Mouse (Mus musculus): ENCODE data around the gene Lim2. TPM values are rescaled to one million over a fixed set of nuclear protein-coding genes. Genes with fewer than 3 reads are reported as not detected.

The Lim2 gene
- polyA plus RNA-seq (2015; fragmentation: Illumina TruSeq; extraction: RNeasy Lipid Tissue Mini Kit (QIAGEN cat#74804); ENCODE audit: low read depth, low replicate concordance): not detected

GRCm38 (mm10) chr7:43427406-43427805 lies at the start of gene Lim2:
Gene Lim2 (plus strand): TSS chr7:43427670.

DNA sequence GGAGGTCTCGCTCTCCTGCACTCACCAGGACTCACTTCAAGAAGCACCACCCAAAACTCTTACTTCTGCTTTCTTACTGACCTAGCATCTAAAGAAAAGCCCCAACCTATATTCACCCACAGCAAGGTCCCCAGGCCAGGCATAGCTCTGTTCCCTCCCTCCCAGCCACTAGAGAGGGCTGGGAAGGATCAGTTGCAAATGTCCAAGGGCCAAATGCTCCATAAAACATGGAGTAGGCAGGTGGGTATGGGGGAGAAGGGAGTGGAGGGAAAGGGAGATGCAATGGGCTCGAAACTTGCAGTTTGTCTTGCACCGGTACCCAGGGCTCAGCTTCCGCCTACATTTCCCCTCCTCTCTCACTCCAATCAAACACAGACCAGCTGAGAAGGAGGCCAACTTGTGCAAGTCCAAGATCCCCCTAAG lies 19.3 kb upstream of the Lim2 start, which contains the start of gene Siglecg:
Gene Siglecg, plus strand, starts transcription at position 74 of the 423 bp plus-strand sequence.

GRCm38 (mm10) chr7:43436341-43437255 lies 9.1 kb downstream of the Lim2 start, which contains the start of gene Nkg7:
Gene Nkg7 (plus strand): TSS chr7:43437073.

GRCm38 (mm10) chr7:43440482-43440881 lies 13.0 kb downstream of the Lim2 start, which contains the start of gene Cldnd2:
Gene Cldnd2 (plus strand): TSS chr7:43440782.

DNA sequence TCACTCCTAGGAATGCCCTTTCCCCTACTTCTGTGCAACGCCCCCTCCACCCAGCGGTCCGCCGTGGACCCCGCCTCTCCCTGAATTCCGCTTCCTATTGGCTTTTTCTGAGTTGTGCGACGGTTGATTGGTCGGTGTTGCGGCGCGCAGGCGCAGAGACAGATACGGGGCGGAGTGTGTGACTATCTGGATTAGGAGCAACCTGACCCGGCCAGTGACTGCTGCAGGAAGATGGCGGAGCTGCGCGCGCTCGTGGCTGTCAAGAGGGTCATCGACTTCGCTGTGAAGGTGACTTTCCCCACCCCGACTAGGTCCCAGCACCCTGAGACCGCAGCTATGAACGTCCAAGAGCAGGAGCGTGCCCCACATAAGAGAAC lies 16.4 kb downstream of the Lim2 start, which contains the start of the genes Etfb and Gm45233:
Gene Etfb, plus strand, starts transcription at position 167 of the 377 bp plus-strand sequence.
Gene Gm45233, plus strand, starts transcription at position 212 of the 377 bp plus-strand sequence.

DNA sequence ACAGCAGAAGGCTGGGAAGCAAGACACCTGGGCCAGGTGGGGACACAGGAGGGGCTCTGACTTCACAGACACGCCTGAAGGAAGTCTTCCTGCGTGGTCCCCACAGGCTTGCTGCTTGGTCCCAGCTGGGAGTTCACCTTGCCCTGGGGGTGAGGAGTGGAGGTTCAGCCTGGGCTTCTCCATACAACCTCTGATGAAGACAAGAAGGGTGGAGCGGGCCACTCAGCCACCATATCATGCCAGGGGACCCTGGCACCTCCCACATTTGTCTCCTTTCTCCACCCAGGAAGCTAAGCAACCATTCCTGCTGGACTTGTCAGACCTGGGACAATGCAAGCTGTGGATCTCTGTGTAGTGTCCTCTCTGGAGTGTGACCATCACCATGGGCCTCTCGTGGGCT lies 35.4 kb downstream of the Lim2 start, which contains the start of gene Vsig10l:
Gene Vsig10l, plus strand, starts transcription at position 301 of the 400 bp plus-strand sequence.

Other genes with a start within 250 kb of the Lim2 start
- 28.3 TPM for gene Zfp715, start 114.4 kb upstream of the Lim2 start, polyA plus RNA-seq (2015; fragmentation: Illumina TruSeq; extraction: RNeasy Lipid Tissue Mini Kit (QIAGEN cat#74804); ENCODE audit: low read depth, low replicate concordance)
- gene Siglecf, start 76.3 kb upstream of the Lim2 start, polyA plus RNA-seq (2015; fragmentation: Illumina TruSeq; extraction: RNeasy Lipid Tissue Mini Kit (QIAGEN cat#74804); ENCODE audit: low read depth, low replicate concordance): 0.48 TPM
- not detected for gene Siglecg, start 19.5 kb upstream of the Lim2 start, polyA plus RNA-seq (2015; fragmentation: Illumina TruSeq; extraction: RNeasy Lipid Tissue Mini Kit (QIAGEN cat#74804); ENCODE audit: low read depth, low replicate concordance)
- not detected for gene Nkg7, start 9.4 kb downstream of the Lim2 start, polyA plus RNA-seq (2015; fragmentation: Illumina TruSeq; extraction: RNeasy Lipid Tissue Mini Kit (QIAGEN cat#74804); ENCODE audit: low read depth, low replicate concordance)
- gene Cldnd2, start 13.1 kb downstream of the Lim2 start, polyA plus RNA-seq (2015; fragmentation: Illumina TruSeq; extraction: RNeasy Lipid Tissue Mini Kit (QIAGEN cat#74804); ENCODE audit: low read depth, low replicate concordance): not detected
- 91.5 TPM for gene Etfb, start 16.4 kb downstream of the Lim2 start, polyA plus RNA-seq (2015; fragmentation: Illumina TruSeq; extraction: RNeasy Lipid Tissue Mini Kit (QIAGEN cat#74804); ENCODE audit: low read depth, low replicate concordance)
- gene Gm45233, start 16.5 kb downstream of the Lim2 start, polyA plus RNA-seq (2015; fragmentation: Illumina TruSeq; extraction: RNeasy Lipid Tissue Mini Kit (QIAGEN cat#74804); ENCODE audit: low read depth, low replicate concordance): 0.70 TPM
- 2.1 TPM for gene Vsig10l, start 35.5 kb downstream of the Lim2 start, polyA plus RNA-seq (2015; fragmentation: Illumina TruSeq; extraction: RNeasy Lipid Tissue Mini Kit (QIAGEN cat#74804); ENCODE audit: low read depth, low replicate concordance)
- gene Iglon5, start 62.4 kb downstream of the Lim2 start, polyA plus RNA-seq (2015; fragmentation: Illumina TruSeq; extraction: RNeasy Lipid Tissue Mini Kit (QIAGEN cat#74804); ENCODE audit: low read depth, low replicate concordance): 29.8 TPM
- gene 4931406B18Rik, start 78.3 kb downstream of the Lim2 start, polyA plus RNA-seq (2015; fragmentation: Illumina TruSeq; extraction: RNeasy Lipid Tissue Mini Kit (QIAGEN cat#74804); ENCODE audit: low read depth, low replicate concordance): not detected
- gene Cd33, start 116.8 kb downstream of the Lim2 start, polyA plus RNA-seq (2015; fragmentation: Illumina TruSeq; extraction: RNeasy Lipid Tissue Mini Kit (QIAGEN cat#74804); ENCODE audit: low read depth, low replicate concordance): 5.4 TPM
- 6.1 TPM for gene Zfp658, start 134.6 kb downstream of the Lim2 start, polyA plus RNA-seq (2015; fragmentation: Illumina TruSeq; extraction: RNeasy Lipid Tissue Mini Kit (QIAGEN cat#74804); ENCODE audit: low read depth, low replicate concordance)
- 13.2 TPM for gene Zfp719, start 151.9 kb downstream of the Lim2 start, polyA plus RNA-seq (2015; fragmentation: Illumina TruSeq; extraction: RNeasy Lipid Tissue Mini Kit (QIAGEN cat#74804); ENCODE audit: low read depth, low replicate concordance)
- gene Zfp819, start 179.5 kb downstream of the Lim2 start, polyA plus RNA-seq (2015; fragmentation: Illumina TruSeq; extraction: RNeasy Lipid Tissue Mini Kit (QIAGEN cat#74804); ENCODE audit: low read depth, low replicate concordance): not detected
- not detected for gene Ceacam18, start 207.0 kb downstream of the Lim2 start, polyA plus RNA-seq (2015; fragmentation: Illumina TruSeq; extraction: RNeasy Lipid Tissue Mini Kit (QIAGEN cat#74804); ENCODE audit: low read depth, low replicate concordance)
- 1.4 TPM for gene Siglece, start 232.5 kb downstream of the Lim2 start, polyA plus RNA-seq (2015; fragmentation: Illumina TruSeq; extraction: RNeasy Lipid Tissue Mini Kit (QIAGEN cat#74804); ENCODE audit: low read depth, low replicate concordance)
- 6.3 TPM for gene Ctu1, start 244.3 kb downstream of the Lim2 start, polyA plus RNA-seq (2015; fragmentation: Illumina TruSeq; extraction: RNeasy Lipid Tissue Mini Kit (QIAGEN cat#74804); ENCODE audit: low read depth, low replicate concordance)